Mouse (Mus musculus): ENCODE measurements around the gene Cntnap2. TPM values are rescaled to one million over a fixed set of nuclear protein-coding genes. Genes with fewer than 3 reads are reported as not detected.
"Not testable (repeated sequence)": the region's sequence is repeated elsewhere in the genome, so short reads cannot be mapped to it uniquely, and the experiment has no call there.

Cntnap2 gene
- total RNA-seq, 2 experiments from 2014 or later, result 97.6 to 118 TPM

GRCm38 (mm10) chr6:47285742-47286141 lies 2226.6 kb downstream of the Cntnap2 start:
- DNase-seq (ENCODE audit: low spot score in 2 of 2), result no peak

- not testable (repeated sequence) for DNase-seq (ENCODE audit: low spot score in 2 of 2)
These were observed 2227.2 kb downstream of the Cntnap2 start for GRCm38 (mm10) chr6:47286247-47286967.

GRCm38 (mm10) chr6:47287722-47288121 lies 2228.6 kb downstream of the Cntnap2 start:
- DNase-seq (ENCODE audit: low spot score in 2 of 2), result no peak

- no peak for DNase-seq (ENCODE audit: low spot score in 2 of 2)
These were observed 2232.8 kb downstream of the Cntnap2 start for GRCm38 (mm10) chr6:47291973-47292372.

GRCm38 (mm10) chr6:47292437-47292836 lies 2233.3 kb downstream of the Cntnap2 start:
- DNase-seq (ENCODE audit: low spot score in 2 of 2), result no peak

- no peak for DNase-seq (ENCODE audit: low spot score in 2 of 2)
These were observed 2235.3 kb downstream of the Cntnap2 start for GRCm38 (mm10) chr6:47294433-47294832.

- no peak for DNase-seq (ENCODE audit: low spot score in 2 of 2)
These were observed 2245.8 kb downstream of the Cntnap2 start for GRCm38 (mm10) chr6:47304848-47305490.

GRCm38 (mm10) chr6:47306065-47306798 lies 2247.1 kb downstream of the Cntnap2 start:
- DNase-seq (ENCODE audit: low spot score in 2 of 2), result no peak

GRCm38 (mm10) chr6:47306954-47307353 lies 2247.8 kb downstream of the Cntnap2 start:
- DNase-seq (ENCODE audit: low spot score in 2 of 2), result peak in 1 of 2 experiments; percentile 36

- peak in 1 of 2 experiments; percentile 59 for DNase-seq (ENCODE audit: low spot score in 2 of 2)
These were observed 2255.6 kb downstream of the Cntnap2 start for GRCm38 (mm10) chr6:47314507-47315334.

- DNase-seq (ENCODE audit: low spot score in 2 of 2), result no peak
These were observed 2256.3 kb downstream of the Cntnap2 start for GRCm38 (mm10) chr6:47315454-47315853.

GRCm38 (mm10) chr6:47317253-47317652 lies 2258.1 kb downstream of the Cntnap2 start:
- DNase-seq (ENCODE audit: low spot score in 2 of 2), result no peak

GRCm38 (mm10) chr6:47318705-47319104 lies 2259.5 kb downstream of the Cntnap2 start:
- peak; percentile 60 to 72 for DNase-seq (ENCODE audit: low spot score in 2 of 2)

- DNase-seq (ENCODE audit: low spot score in 2 of 2), result no peak
These were observed 2260.3 kb downstream of the Cntnap2 start for GRCm38 (mm10) chr6:47319309-47319983.

GRCm38 (mm10) chr6:47323169-47323835 lies 2264.1 kb downstream of the Cntnap2 start:
- DNase-seq (ENCODE audit: low spot score in 2 of 2), result no peak

GRCm38 (mm10) chr6:47323886-47324285 lies 2264.7 kb downstream of the Cntnap2 start:
- no peak for DNase-seq (ENCODE audit: low spot score in 2 of 2)

GRCm38 (mm10) chr6:47328281-47328680 lies 2269.1 kb downstream of the Cntnap2 start:
- DNase-seq (ENCODE audit: low spot score in 2 of 2), result no peak

GRCm38 (mm10) chr6:47329212-47329611 lies 2270.1 kb downstream of the Cntnap2 start:
- DNase-seq (ENCODE audit: low spot score in 2 of 2), result no peak

- DNase-seq (ENCODE audit: low spot score in 2 of 2), result no peak
These were observed 2273.9 kb downstream of the Cntnap2 start for GRCm38 (mm10) chr6:47333016-47333415.

GRCm38 (mm10) chr6:47334377-47334776 lies 2275.2 kb downstream of the Cntnap2 start:
- no peak for DNase-seq (ENCODE audit: low spot score in 2 of 2)

All from layer of hippocampus, adult 18-20 months (tissue).